Mouse (Mus musculus): ENCODE measurements around the gene Klhl11. TPM values are rescaled to one million over a fixed set of nuclear protein-coding genes. Genes with fewer than 3 reads are reported as not detected.

Klhl11 gene
- total RNA-seq, 2 experiments from 2014 or later: 12.9 to 13.9 TPM

GRCm38 (mm10) chr11:100414914-100415822, 57.4 kb downstream of the Klhl11 start, which contains the start of gene Fkbp10:
Gene Fkbp10 (plus strand): TSS chr11:100415697.
- intact Hi-C loops (cut with DNase I): loop anchor here (2.0 kb wide), 1 partner anchor 18 kb away; the partner anchor contains the start of gene Jup
- peak; percentile 81 to 83 for DNase-seq

GRCm38 (mm10) chr11:100414021-100414913, 58.3 kb downstream of the Klhl11 start, which contains the start of gene P3h4:
Gene P3h4 (minus strand): TSS chr11:100414836.
- intact Hi-C loops (cut with DNase I): loop anchor here (2.0 kb wide), 1 partner anchor 17 kb away; the partner anchor contains the start of gene Jup
- peak; percentile 92 for DNase-seq

DNA sequence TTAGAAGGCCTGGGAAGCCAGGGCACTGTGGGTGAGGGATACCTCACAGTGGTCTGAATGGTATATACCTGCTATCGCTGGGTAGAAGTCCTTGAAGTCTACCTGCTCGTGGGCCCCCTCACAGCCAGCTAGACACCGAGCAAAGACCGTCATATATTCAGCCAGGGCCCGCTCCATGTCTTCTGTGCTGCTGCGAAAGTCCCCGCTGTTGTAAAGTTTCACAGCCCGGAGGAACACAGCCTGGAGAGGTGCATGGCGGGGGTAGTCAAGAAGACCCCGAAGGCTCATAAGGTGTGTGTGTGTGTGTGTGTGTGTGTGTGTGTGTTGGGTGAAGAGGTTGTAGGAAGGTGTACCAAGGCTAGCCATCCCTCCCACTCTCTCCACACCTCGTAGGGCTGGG, 59.0 kb downstream of the Klhl11 start:
- DNase-seq: no peak
- intact Hi-C loops (cut with DNase I): no loop called here

Small RNAs within 50 kb of the gene (microRNA-seq; reads per million reads assigned to microRNA genes)
- 0 reads per million in 2 experiments for gene Gm27374
- gene Mir7116: 0 reads per million in 2 experiments

Other genes with a start within 250 kb of the Klhl11 start
- gene Krt16, start 223.8 kb downstream of the Klhl11 start, total RNA-seq (2021): not detected
- not detected for gene Krt17, start 211.7 kb downstream of the Klhl11 start, total RNA-seq (2021)
- not detected for gene Krt42, start 202.9 kb downstream of the Klhl11 start, total RNA-seq (2021)
- 1,000 to 10,000 TPM; 1,270 to 1,308 TPM for gene Eif1, start 152.9 kb downstream of the Klhl11 start, total RNA-seq (2021)
- gene Gast, start 138.3 kb downstream of the Klhl11 start, total RNA-seq (2021): not detected
- 1 to 10 TPM; 1.4 TPM for gene Hap1, start 116.6 kb downstream of the Klhl11 start, total RNA-seq (2021)
- 100 to 1,000 TPM; 252 to 286 TPM for gene Jup, start 75.0 kb downstream of the Klhl11 start, total RNA-seq (2021)
- gene P3h4, start 57.9 kb downstream of the Klhl11 start, total RNA-seq (2021): 10 to 100 TPM; 24.4 to 27.3 TPM
- gene Fkbp10, start 57.0 kb downstream of the Klhl11 start, total RNA-seq (2021): 10 to 100 TPM; 58.6 to 59.7 TPM
- gene Nt5c3b, start 30.9 kb downstream of the Klhl11 start, total RNA-seq (2021): 10 to 100 TPM; 36.9 to 46.3 TPM
- under 1 TPM; 0.57 to 0.97 TPM for gene Klhl10, start 30.8 kb downstream of the Klhl11 start, total RNA-seq (2021)
- 10 to 100 TPM; 47.8 to 51.1 TPM for gene Acly, start 55.3 kb upstream of the Klhl11 start, total RNA-seq (2021)
- under 1 TPM; 0.17 to 0.38 TPM for gene Ttc25, start 72.9 kb upstream of the Klhl11 start, total RNA-seq (2021)
- 1 to 10 TPM; 6.1 to 7.1 TPM for gene Cnp, start 102.2 kb upstream of the Klhl11 start, total RNA-seq (2021)
- 10 to 100 TPM; 53.7 to 63.9 TPM for gene Nkiras2, start 146.5 kb upstream of the Klhl11 start, total RNA-seq (2021)
- 100 to 1,000 TPM; 199 to 207 TPM for gene Dnajc7, start 147.4 kb upstream of the Klhl11 start, total RNA-seq (2021)
- under 1 TPM; 0.30 to 0.65 TPM for gene Zfp385c, start 219.7 kb upstream of the Klhl11 start, total RNA-seq (2021)
- gene Dhx58, start 231.5 kb upstream of the Klhl11 start, total RNA-seq (2021): under 1 TPM; 0.42 to 0.50 TPM
- 10 to 100 TPM; 16.1 to 16.6 TPM for gene Kat2a, start 239.7 kb upstream of the Klhl11 start, total RNA-seq (2021)
- not detected for gene Hspb9, start 241.1 kb upstream of the Klhl11 start, total RNA-seq (2021)